Mouse (Mus musculus) stomach, embryonic 16.5 days (tissue): Measurements from ENCODE around the gene Ppia. TPM values are rescaled to one million over a fixed set of nuclear protein-coding genes. Genes with fewer than 3 reads are reported as not detected.

Experiments used
- ATAC-seq: fragments of 200-750 bp; cut with Nextera tagmentation; 2 replicates; pipeline ENCODE4 v1.8.0; 2017; ENCODE audit warnings: moderate number of reproducible peaks, moderate TSS enrichment; ENCODE audit not compliant: insufficient read depth, low FRiP score
- H3K27ac ChIP-seq: fragments of 300-500 bp; sonication (generic); 2 replicates; pipeline ENCODE4 v1.5.1; 2014; ENCODE audit warnings: low read length
- H3K27me3 ChIP-seq: fragments of 300-500 bp; sonication (generic); 2 replicates; pipeline ENCODE4 v1.6.1; 2014; ENCODE audit warnings: low read length, control low read depth, mixed read lengths; ENCODE audit not compliant: control insufficient read depth, insufficient read depth
- H3K36me3 ChIP-seq: fragments of 300-500 bp; sonication (generic); 2 replicates; pipeline ENCODE4 v1.6.1; 2014; ENCODE audit warnings: low read length; ENCODE audit not compliant: control insufficient read depth, insufficient read depth
- H3K4me1 ChIP-seq: fragments of 300-500 bp; sonication (generic); 2 replicates; pipeline ENCODE4 v1.6.1; 2014; ENCODE audit warnings: low read length, control low read depth, mixed read lengths; ENCODE audit not compliant: control insufficient read depth, insufficient read depth
- H3K4me2 ChIP-seq: fragments of 300-500 bp; sonication (generic); 2 replicates; pipeline ENCODE4 v1.6.1; 2014; ENCODE audit warnings: low read depth, low read length, mixed read lengths
- H3K4me3 ChIP-seq: fragments of 300-500 bp; sonication (generic); replicated peaks from 2 replicates; pipeline ENCODE4 v1.5.1; 2014; ENCODE audit warnings: mild to moderate bottlenecking, low read length
- H3K9ac ChIP-seq: fragments of 300-500 bp; sonication (generic); 2 replicates; pipeline ENCODE4 v1.6.1; 2014; ENCODE audit warnings: low read length
- H3K9me3 ChIP-seq: fragments of 300-500 bp; sonication (generic); replicated peaks from 2 replicates; pipeline ENCODE4 v1.6.1; 2016; ENCODE audit warnings: low read length, control low read depth; ENCODE audit not compliant: control insufficient read depth
- WGBS: fragments of 180-500 bp; shearing (Covaris S2); extraction: QIAGEN DNeasy Blood & Tissue Kit; methylation state at CpG from one replicate; pipeline ENCODE4 v1.1.7; 2014; 5-methylcytosine and 5-hydroxymethylcytosine counted together
- polyA plus RNA-seq: library from polyadenylated mRNA; unstranded; fragments of >200 nt; fragmentation: Nextera tagmentation; extraction: Ambion mirVana; gene quantifications from 2 replicates; pipeline ENCODE4 v1.2.1, GENCODE M21; 2015

Gene Ppia
- polyA plus RNA-seq, 1 experiment from 2014 or later: 4,955 TPM

- no peak for ATAC-seq
- peaks cover 28% of the 10 kb centered on the region; the same call in 1 of the 2 replicates for H3K36me3 ChIP-seq
- 91% methylated on average over 10 of the region's 10 CpGs for WGBS
These were observed 17.1 kb upstream of the Ppia start for GRCm38 (mm10) chr11:6398141-6398540.

GRCm38 (mm10) chr11:6402515-6403510, 12.4 kb upstream of the Ppia start:
- Histone ChIP-seq H3K36me3 (peaks cover 21% of the 10 kb centered on the region), H3K4me1 (peaks cover 34% of the 10 kb centered on the region), H3K9ac (no peak overlapping the region), H3K4me3 (no peak overlapping the region), H3K27ac (no peak overlapping the region), H3K9me3 (no peaks in the 10 kb centered on the region), H3K4me2 (no peak overlapping the region), H3K27me3 (no peaks in the 10 kb centered on the region)
- no peak for ATAC-seq
- 84% methylated on average over 19 of the region's 19 CpGs for WGBS

More at GRCm38 (mm10) chr11:6398141-6398540, 17.1 kb upstream of the Ppia start:
- no peak overlapping the region for H3K4me3 ChIP-seq
- H3K9me3 ChIP-seq: no peaks in the 10 kb centered on the region
- H3K4me1 ChIP-seq: no peaks in the 10 kb centered on the region
- no peak overlapping the region for H3K4me2 ChIP-seq
- no peak overlapping the region for H3K9ac ChIP-seq
- no peak overlapping the region for H3K27ac ChIP-seq
- H3K27me3 ChIP-seq: no peaks in the 10 kb centered on the region

- H3K36me3 ChIP-seq: peaks cover 16% of the 10 kb centered on the region
- H3K27ac ChIP-seq: peak overlapping the region; percentile 95; the same call in 1 of the 2 replicates
- H3K9ac ChIP-seq: peak overlapping the region; percentile 38
- no peak for ATAC-seq
- no peak overlapping the region for H3K4me3 ChIP-seq
- WGBS: 95% methylated on average over 5 of the region's 5 CpGs
- peaks cover 34% of the 10 kb centered on the region for H3K4me1 ChIP-seq
- no peaks in the 10 kb centered on the region for H3K27me3 ChIP-seq
- H3K9me3 ChIP-seq: no peaks in the 10 kb centered on the region
- no peak overlapping the region for H3K4me2 ChIP-seq
These were observed 11.3 kb upstream of the Ppia start for GRCm38 (mm10) chr11:6403830-6404405.

- WGBS: 66% methylated on average over 9 of the region's 9 CpGs
- H3K4me3 ChIP-seq: no peak overlapping the region
- no peak overlapping the region for H3K4me2 ChIP-seq
- ATAC-seq: no peak
- H3K9ac ChIP-seq: peak overlapping the region; percentile 38
- no peaks in the 10 kb centered on the region for H3K9me3 ChIP-seq
- H3K27me3 ChIP-seq: no peaks in the 10 kb centered on the region
- peak overlapping the region; percentile 95 for H3K27ac ChIP-seq
- H3K36me3 ChIP-seq: peaks cover 11% of the 10 kb centered on the region
- peaks cover 34% of the 10 kb centered on the region for H3K4me1 ChIP-seq
These were observed 10.3 kb upstream of the Ppia start for GRCm38 (mm10) chr11:6404699-6405566.

- no peak overlapping the region for H3K4me3 ChIP-seq
- WGBS: 37% methylated on average over 4 of the region's 4 CpGs
- peak overlapping the region; percentile 95 for H3K27ac ChIP-seq
- peak; percentile 38; the same call in 1 of the 2 replicates for ATAC-seq
- peak overlapping the region; percentile 38; the same call in 1 of the 2 replicates for H3K9ac ChIP-seq
- H3K4me1 ChIP-seq: peaks cover 34% of the 10 kb centered on the region
- H3K4me2 ChIP-seq: no peak overlapping the region
- H3K9me3 ChIP-seq: no peaks in the 10 kb centered on the region
- H3K36me3 ChIP-seq: peaks cover 11% of the 10 kb centered on the region; the same call in 1 of the 2 replicates
- H3K27me3 ChIP-seq: no peaks in the 10 kb centered on the region
These were observed 9.6 kb upstream of the Ppia start for GRCm38 (mm10) chr11:6405591-6406081.

GRCm38 (mm10) chr11:6406251-6407161, 8.7 kb upstream of the Ppia start:
- Histone ChIP-seq H3K27ac (peak overlapping the region; percentile 95), H3K4me1 (peaks cover 34% of the 10 kb centered on the region), H3K9ac (peak overlapping the region; percentile 59), H3K36me3 (peaks cover 11% of the 10 kb centered on the region; the same call in 1 of the 2 replicates), H3K4me2 (peak overlapping the region; percentile 22), H3K27me3 (no peaks in the 10 kb centered on the region), H3K4me3 (no peak overlapping the region), H3K9me3 (no peaks in the 10 kb centered on the region)
- 32% methylated on average over 14 of the region's 14 CpGs for WGBS
- ATAC-seq: peak; percentile 81

GRCm38 (mm10) chr11:6407162-6407621, 8.1 kb upstream of the Ppia start:
- peak overlapping the region; percentile 95 for H3K27ac ChIP-seq

More at GRCm38 (mm10) chr11:6407162-6407621, 8.1 kb upstream of the Ppia start:
- Histone ChIP-seq H3K9ac (peak overlapping the region; percentile 59; the same call in 1 of the 2 replicates), H3K9me3 (no peaks in the 10 kb centered on the region), H3K4me2 (no peak overlapping the region), H3K36me3 (peaks cover 7% of the 10 kb centered on the region; the same call in 1 of the 2 replicates), H3K4me1 (peaks cover 34% of the 10 kb centered on the region), H3K4me3 (no peak overlapping the region), H3K27me3 (no peaks in the 10 kb centered on the region)
- ATAC-seq: no peak
- WGBS: 72% methylated on average over 3 of the region's 3 CpGs
